Mouse (Mus musculus) forebrain, embryonic 10.5 days (tissue): ENCODE measurements at regions not wholly inside any gene's neighbourhood (a gene's known extent, or its start where the extent isn't known, plus 50 kb on each side); places are given as distances from the start of the nearest gene placed in this dataset.

Source experiments
- DNase-seq: peaks from one replicate; pipeline ENCODE4 v3.0.0-alpha.2; 2017; ENCODE audit warnings: low spot score; ENCODE audit errors: extremely low spot score
- H3K27ac ChIP-seq: fragments of 300-500 bp; sonication (generic); 2 replicates; pipeline ENCODE4 v1.5.1; 2016; ENCODE audit warnings: mild to moderate bottlenecking
- H3K27me3 ChIP-seq: fragments of 300-500 bp; sonication (generic); 2 replicates; pipeline ENCODE4 v1.6.1; 2016; ENCODE audit warnings: mild to moderate bottlenecking; ENCODE audit not compliant: poor library complexity, severe bottlenecking
- H3K36me3 ChIP-seq: fragments of 300-500 bp; sonication (generic); replicated peaks from 2 replicates; pipeline ENCODE4 v1.6.1; 2016; ENCODE audit warnings: mild to moderate bottlenecking, moderate library complexity
- H3K4me1 ChIP-seq: fragments of 300-500 bp; sonication (generic); 2 replicates; pipeline ENCODE4 v1.6.1; 2016
- H3K4me3 ChIP-seq: fragments of 300-500 bp; sonication (generic); 2 replicates; pipeline ENCODE4 v1.5.1; 2016; ENCODE audit warnings: mild to moderate bottlenecking, moderate library complexity
- H3K9me3 ChIP-seq: fragments of 300-500 bp; sonication (generic); 2 replicates; pipeline ENCODE4 v1.6.1; 2016; ENCODE audit warnings: mild to moderate bottlenecking, moderate library complexity
- whole genome bisulfite sequencing: fragments of 180-500 bp; shearing (Covaris S2); methylation state at CpG from one replicate; pipeline ENCODE4 v1.1.7; 2016; 5-methylcytosine and 5-hydroxymethylcytosine counted together

DNA sequence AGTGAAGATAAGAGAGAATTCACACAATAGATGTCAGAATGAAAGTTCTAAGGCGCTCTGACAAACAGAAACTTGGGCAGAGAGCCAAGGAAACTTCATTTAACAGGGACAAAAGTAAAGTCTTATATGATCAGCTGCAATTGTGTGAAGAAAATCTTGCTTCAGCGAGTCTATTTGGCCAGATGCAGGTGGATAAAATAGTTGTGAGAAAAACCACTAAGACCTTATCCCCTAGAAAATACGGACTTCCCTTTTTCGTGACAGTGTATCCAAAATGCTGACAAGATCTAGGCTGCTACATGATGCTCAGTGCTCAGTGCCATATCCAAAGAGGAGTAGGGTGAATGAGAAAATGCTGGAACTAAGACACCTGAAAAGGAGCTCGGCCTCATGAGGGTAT is 274.7 kb upstream of the Ppargc1a start:
- WGBS = 89% methylated on average over 5 of the region's 5 CpGs

DNA sequence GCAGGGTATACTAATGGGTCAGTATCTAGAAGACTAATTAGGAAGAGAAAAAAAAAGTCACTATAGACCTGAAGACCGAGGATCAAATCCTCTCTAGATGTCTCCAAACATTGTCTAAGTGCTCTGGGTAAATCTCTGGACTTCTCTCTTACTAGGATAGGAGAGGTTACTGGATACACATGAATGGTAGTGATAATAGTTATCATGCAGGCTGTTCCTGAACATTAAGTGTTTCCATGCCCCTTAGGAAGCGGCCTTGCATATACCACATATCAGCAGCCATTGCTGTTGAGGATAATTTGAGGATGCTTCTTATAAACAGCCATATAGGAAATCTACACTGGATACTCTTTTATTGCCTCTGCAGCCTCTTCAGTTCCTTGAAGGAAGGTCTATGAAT is 274.2 kb upstream of the Ppargc1a start:
- WGBS = 89% methylated on average over 2 of the region's 2 CpGs
- DNase-seq = no peak
- no peaks in the 10 kb centered on the region for H3K27me3 ChIP-seq
- H3K27ac ChIP-seq = no peak overlapping the region
- H3K4me1 ChIP-seq = no peaks in the 10 kb centered on the region
- H3K9me3 ChIP-seq = no peaks in the 10 kb centered on the region
- H3K4me3 ChIP-seq = no peak overlapping the region
- no peaks in the 10 kb centered on the region for H3K36me3 ChIP-seq

More for the DNA sequence above, 274.7 kb upstream of the Ppargc1a start:
- DNase-seq = no peak
- H3K4me1 ChIP-seq = no peaks in the 10 kb centered on the region
- H3K27ac ChIP-seq = no peak overlapping the region
- no peaks in the 10 kb centered on the region for H3K36me3 ChIP-seq
- H3K27me3 ChIP-seq = no peaks in the 10 kb centered on the region
- no peaks in the 10 kb centered on the region for H3K9me3 ChIP-seq
- H3K4me3 ChIP-seq = no peak overlapping the region

DNA sequence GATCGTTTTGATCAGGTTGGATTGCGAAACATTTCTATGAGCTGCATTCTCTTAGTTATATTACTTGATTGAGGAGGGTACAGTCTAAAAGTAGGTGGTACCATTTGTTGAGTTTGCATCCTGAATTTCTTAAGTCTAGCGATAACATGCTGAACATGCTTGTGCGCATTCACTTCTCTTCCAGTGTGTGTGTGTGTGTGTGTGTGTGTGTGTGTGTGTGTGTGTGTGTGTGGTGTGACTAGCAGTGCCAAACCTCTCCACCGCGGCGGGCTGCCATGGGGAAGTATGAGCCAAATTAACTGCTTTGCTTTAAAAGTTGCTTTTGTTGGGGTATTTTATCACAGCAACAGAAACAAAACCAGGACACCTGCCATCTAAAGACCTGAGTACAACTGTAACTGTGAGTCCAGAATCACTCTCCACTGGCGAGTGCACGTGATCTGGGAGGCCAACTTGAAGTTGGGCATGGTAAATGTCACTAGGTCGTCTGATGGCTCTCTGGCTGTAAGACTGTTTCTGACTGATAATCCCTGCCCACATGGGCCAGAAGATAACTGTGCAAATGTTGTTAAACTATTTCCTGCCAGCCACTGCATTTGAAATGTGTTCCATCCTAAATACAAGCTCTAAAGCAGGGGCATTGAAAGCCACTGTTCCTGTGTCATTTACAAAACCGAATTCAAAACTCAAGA is 273.3 kb upstream of the Ppargc1a start:
- WGBS = 90% methylated on average over 11 of the region's 11 CpGs
- no peak overlapping the region for H3K27ac ChIP-seq
- no peaks in the 10 kb centered on the region for H3K27me3 ChIP-seq
- H3K36me3 ChIP-seq = no peaks in the 10 kb centered on the region
- no peak for DNase-seq
- no peaks in the 10 kb centered on the region for H3K4me1 ChIP-seq
- no peaks in the 10 kb centered on the region for H3K9me3 ChIP-seq
- H3K4me3 ChIP-seq = no peak overlapping the region

DNA sequence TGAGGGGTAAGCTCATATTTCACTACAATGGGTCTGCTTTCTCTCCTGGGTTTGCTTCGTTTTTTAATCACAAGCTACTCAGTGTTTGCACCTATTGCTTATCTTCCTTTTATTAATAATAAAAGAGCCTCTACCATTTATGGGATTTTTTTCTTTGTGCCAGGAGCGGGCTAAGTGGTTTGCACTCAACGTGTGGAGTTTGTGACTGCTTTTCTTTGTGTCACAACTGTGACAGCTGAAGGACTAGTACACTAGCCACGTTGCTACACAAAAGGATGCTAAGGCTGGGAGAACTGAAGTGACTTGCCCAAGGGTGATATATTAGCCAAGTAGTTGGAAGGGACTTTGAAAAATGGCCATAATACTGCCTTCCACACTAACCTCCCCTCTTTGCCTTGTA is 271.8 kb upstream of the Ppargc1a start:
- Histone ChIP-seq H3K27ac (no peak overlapping the region), H3K9me3 (no peaks in the 10 kb centered on the region), H3K27me3 (no peaks in the 10 kb centered on the region), H3K4me1 (no peaks in the 10 kb centered on the region), H3K4me3 (no peak overlapping the region), H3K36me3 (no peaks in the 10 kb centered on the region)
- 80% methylated on average over 4 of the region's 4 CpGs for WGBS
- no peak for DNase-seq

DNA sequence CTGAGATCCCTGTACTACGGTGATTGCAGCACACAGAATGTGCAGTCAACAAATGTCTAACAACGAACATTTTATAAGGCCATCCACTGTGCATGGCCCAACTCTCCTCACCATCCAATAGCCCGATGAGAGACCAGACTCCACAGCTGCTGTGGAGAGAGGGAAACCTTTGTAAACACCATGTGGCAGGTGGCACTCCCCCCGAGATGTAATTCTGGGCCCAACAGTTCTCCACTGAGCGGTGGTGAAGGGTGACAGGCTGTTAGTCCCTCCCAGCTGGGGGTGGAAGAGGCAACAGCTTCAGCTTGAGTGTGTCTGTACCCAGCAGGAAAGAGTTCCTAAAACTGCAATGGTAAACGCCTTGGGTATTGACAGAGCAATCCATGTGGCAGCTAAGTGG is 263.0 kb upstream of the Ppargc1a start:
- no peaks in the 10 kb centered on the region for H3K27me3 ChIP-seq

DNA sequence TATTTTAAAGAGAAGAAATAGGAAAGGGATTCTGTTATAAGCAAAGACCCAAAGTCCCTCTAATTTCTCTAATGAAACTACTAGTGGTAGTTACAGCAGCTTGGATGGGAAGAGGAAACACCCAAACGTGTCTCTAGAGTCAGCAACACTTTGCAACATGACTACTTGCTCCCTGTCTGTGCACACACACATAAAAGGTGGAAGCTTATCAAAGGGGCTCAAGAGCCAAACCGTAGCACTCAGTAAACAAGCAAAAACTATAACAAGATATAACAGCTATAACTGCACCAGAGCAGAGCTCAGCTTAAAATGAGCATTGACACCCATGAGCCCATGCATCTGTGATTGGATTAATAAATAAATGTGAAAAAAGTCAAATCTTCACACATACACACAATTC is 262.5 kb upstream of the Ppargc1a start:
- Histone ChIP-seq H3K27ac (no peak overlapping the region), H3K27me3 (no peaks in the 10 kb centered on the region), H3K9me3 (no peaks in the 10 kb centered on the region), H3K4me1 (no peaks in the 10 kb centered on the region), H3K36me3 (no peaks in the 10 kb centered on the region), H3K4me3 (no peak overlapping the region)
- DNase-seq = no peak
- WGBS = 79% methylated on average over 2 of the region's 2 CpGs

More for the DNA sequence above, 263.0 kb upstream of the Ppargc1a start:
- H3K27ac ChIP-seq = no peak overlapping the region
- WGBS = 85% methylated on average over 6 of the region's 6 CpGs
- no peak for DNase-seq
- no peaks in the 10 kb centered on the region for H3K4me1 ChIP-seq
- no peaks in the 10 kb centered on the region for H3K36me3 ChIP-seq
- H3K9me3 ChIP-seq = no peaks in the 10 kb centered on the region
- H3K4me3 ChIP-seq = no peak overlapping the region

DNA sequence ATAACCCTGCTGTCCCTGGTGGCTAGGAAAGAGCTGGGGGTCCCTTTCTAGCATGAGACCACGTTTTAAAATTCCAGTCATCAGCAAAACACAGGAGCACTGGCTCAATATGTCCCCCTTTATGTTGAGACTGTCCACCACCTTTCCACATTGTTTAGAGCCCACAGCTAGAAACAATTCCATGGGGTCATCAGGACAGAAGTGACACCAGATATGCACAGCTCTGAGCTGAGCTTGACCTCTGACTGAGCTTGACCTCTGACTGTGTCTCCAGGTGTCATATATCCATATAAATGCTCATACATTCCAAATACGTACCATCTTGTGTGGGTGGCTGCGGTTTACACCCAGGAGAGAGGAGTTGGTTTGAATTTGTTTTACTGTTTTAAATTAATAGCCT is 262.1 kb upstream of the Ppargc1a start:
- Histone ChIP-seq H3K27ac (no peak overlapping the region), H3K9me3 (no peaks in the 10 kb centered on the region), H3K27me3 (no peaks in the 10 kb centered on the region), H3K4me3 (no peak overlapping the region), H3K36me3 (no peaks in the 10 kb centered on the region), H3K4me1 (no peaks in the 10 kb centered on the region)
- 65% methylated on average over 3 of the region's 3 CpGs for WGBS
- no peak for DNase-seq

DNA sequence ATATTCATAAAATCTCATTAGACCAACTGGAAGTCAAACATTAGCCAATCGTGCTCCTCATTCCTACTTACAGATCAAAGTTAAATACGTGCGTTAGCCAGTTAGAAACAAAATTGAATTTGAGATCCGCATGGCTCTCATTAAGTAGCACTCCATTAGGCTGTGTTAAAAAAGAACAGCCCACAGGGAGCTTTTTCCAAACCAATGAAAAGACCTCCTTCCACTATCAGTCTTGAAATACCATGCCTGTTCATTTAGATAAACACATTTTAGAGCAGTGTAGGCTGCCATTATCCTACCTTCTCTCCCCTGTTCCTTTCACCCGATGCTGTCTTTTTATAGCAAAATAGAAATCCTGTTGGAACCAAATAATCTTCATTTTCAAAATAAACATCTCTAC is 261.5 kb upstream of the Ppargc1a start:
- Histone ChIP-seq H3K4me1 (no peaks in the 10 kb centered on the region), H3K27me3 (no peaks in the 10 kb centered on the region), H3K9me3 (no peaks in the 10 kb centered on the region), H3K4me3 (no peak overlapping the region), H3K36me3 (no peaks in the 10 kb centered on the region), H3K27ac (no peak overlapping the region)
- no peak for DNase-seq
- WGBS = 72% methylated on average over 5 of the region's 5 CpGs

DNA sequence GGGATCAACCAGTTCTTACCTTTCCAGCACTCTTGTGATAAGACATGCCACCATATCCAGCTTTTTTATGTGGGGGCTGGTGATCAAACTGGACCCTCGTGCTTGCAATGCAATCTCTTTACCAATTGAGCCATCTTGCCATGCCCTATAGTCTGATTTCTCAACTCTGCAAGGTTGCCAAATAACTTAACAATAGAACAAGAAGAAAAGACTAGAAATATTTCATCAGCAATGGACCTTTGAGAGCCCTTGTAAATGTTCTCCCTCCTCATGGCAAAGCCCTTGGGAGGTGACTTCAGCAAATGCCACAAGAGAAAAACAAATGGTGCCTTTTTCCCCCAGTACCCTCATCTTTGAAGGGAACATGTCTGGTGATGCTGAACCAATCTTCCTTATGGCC is 258.7 kb upstream of the Ppargc1a start:
- no peaks in the 10 kb centered on the region for H3K27me3 ChIP-seq
- H3K27ac ChIP-seq = no peak overlapping the region
- H3K4me3 ChIP-seq = no peak overlapping the region
- H3K36me3 ChIP-seq = no peaks in the 10 kb centered on the region
- no peaks in the 10 kb centered on the region for H3K9me3 ChIP-seq
- peaks cover 6% of the 10 kb centered on the region; the same call in 1 of the 2 replicates for H3K4me1 ChIP-seq
- DNase-seq = no peak
- WGBS = 92% methylated on average over 1 of the region's 1 CpGs

DNA sequence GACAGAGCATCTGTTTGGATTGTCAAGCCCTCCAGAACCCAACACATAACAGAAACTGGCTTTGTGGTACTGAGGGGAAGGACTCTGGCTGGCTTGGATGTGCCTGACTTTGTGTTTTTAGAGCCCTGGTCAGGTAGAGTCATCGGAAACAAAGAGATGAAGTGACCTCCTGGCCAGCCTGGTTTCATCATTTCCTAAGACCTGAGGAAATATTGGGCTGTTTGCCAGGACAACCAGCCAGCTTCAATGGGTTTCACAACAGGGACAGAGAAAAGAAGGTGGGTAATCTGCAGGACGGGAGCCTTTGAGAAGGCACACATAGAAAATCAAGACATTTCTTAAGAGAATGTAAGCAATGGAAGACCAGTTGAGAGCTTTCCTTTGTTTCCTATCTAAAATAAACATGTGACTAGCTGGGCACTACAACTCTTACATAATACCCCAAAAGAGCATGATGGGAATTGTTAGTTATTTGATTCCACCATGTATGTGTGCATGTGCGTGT is 258.1 kb upstream of the Ppargc1a start:
- DNase-seq = no peak
- H3K27me3 ChIP-seq = no peaks in the 10 kb centered on the region
- H3K4me1 ChIP-seq = peaks cover 6% of the 10 kb centered on the region; the same call in 1 of the 2 replicates
- no peak overlapping the region for H3K4me3 ChIP-seq
- H3K9me3 ChIP-seq = no peaks in the 10 kb centered on the region
- H3K27ac ChIP-seq = no peak overlapping the region
- WGBS = 98% methylated on average over 3 of the region's 3 CpGs
- no peaks in the 10 kb centered on the region for H3K36me3 ChIP-seq

DNA sequence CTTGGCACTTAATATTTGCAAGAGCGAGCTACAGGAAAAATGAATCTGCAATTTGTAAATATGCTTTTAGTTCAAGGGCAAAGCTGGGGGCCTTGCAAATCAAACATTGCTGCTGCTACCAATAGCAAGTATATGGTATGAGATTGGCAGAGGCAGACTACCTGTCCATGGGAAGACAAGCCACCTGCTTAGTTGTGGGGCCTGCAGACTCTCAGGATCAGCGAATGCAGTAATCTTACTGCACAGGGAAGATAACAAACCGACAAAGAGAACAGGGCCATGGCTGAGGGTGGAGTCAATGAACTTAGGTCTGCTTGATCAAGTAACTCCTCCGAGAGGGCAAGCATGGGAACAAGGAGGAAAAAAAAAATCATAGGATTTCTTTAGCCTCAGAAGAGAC is 257.2 kb upstream of the Ppargc1a start:
- Histone ChIP-seq H3K4me3 (no peak overlapping the region), H3K36me3 (no peaks in the 10 kb centered on the region), H3K27me3 (no peaks in the 10 kb centered on the region), H3K9me3 (no peaks in the 10 kb centered on the region), H3K4me1 (peaks cover 6% of the 10 kb centered on the region; the same call in 1 of the 2 replicates), H3K27ac (no peak overlapping the region)
- DNase-seq = no peak
- 88% methylated on average over 4 of the region's 4 CpGs for WGBS

DNA sequence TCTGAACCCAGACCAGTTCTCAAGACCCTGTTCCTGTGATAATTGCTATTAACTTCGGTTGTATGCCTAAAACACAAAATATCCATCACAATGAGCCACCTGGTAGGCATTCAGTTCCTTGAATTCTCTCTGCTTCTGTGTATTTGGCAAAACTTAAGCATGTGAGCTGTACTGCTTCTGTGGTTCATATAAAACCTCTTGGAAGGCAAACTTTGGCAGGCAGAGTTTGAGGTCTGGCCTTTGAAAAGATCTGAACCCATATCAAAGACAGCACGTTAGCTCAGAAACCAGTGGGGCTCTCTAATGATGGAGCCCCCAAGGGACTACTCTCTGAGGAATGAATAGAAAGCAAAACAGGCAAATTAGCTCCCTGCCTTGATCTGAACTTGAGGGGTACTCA is 256.1 kb upstream of the Ppargc1a start:
- Histone ChIP-seq H3K27me3 (no peaks in the 10 kb centered on the region), H3K9me3 (no peaks in the 10 kb centered on the region), H3K36me3 (no peaks in the 10 kb centered on the region), H3K4me3 (no peak overlapping the region), H3K4me1 (peaks cover 6% of the 10 kb centered on the region; the same call in 1 of the 2 replicates), H3K27ac (no peak overlapping the region)
- DNase-seq = no peak
- 57% methylated on average over 2 of the region's 2 CpGs for WGBS

DNA sequence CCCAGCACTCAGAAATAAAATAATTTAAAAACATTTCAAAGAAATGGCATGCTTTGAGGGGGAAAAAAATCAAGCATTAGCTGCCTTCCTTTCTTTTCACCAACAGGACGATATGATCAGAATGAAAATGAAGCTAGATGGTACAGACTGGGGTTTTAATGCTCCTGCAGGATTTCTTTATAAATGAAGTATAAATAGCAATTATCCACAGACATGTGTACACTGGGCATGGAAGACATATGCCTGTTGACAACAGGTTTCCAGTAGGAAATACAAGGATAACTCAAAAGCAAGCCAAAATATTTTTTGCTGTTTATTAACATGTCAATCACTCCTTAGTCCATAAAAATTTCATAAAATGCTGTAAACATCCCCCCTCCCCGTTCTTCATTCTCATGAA is 248.7 kb upstream of the Ppargc1a start:
- WGBS = 79% methylated on average over 2 of the region's 2 CpGs
- H3K9me3 ChIP-seq = no peaks in the 10 kb centered on the region

DNA sequence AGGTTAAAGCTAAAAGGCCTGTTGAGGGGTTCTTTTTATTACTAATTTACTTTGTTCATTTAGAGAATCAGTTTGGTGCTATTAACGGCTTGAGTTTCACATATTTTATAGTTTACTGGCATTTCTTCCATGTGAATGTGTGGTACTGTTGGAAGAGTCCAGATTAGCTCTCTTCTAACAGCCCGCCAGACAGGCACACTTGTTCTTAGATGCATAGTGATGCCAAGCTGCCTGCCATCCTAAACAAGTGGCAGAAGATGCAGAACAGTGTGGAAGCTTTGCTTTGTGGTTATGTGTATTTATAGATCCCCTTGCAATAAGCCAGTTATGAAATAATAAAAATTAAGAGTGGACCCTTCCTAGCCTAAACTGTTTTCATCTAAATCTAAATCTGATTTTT is 244.2 kb upstream of the Ppargc1a start:
- Histone ChIP-seq H3K27me3 (no peaks in the 10 kb centered on the region), H3K27ac (no peak overlapping the region), H3K4me3 (no peak overlapping the region), H3K36me3 (no peaks in the 10 kb centered on the region), H3K4me1 (no peaks in the 10 kb centered on the region), H3K9me3 (no peaks in the 10 kb centered on the region)
- DNase-seq = no peak
- 87% methylated on average over 2 of the region's 2 CpGs for WGBS

More for the DNA sequence above, 248.7 kb upstream of the Ppargc1a start:
- Histone ChIP-seq H3K36me3 (no peaks in the 10 kb centered on the region), H3K27ac (no peak overlapping the region), H3K4me1 (no peaks in the 10 kb centered on the region), H3K27me3 (no peaks in the 10 kb centered on the region), H3K4me3 (no peak overlapping the region)
- no peak for DNase-seq
